Mouse (Mus musculus): ENCODE results near the gene Ccdc149.

GRCm38 (mm10) chr5:52386016-52386415 is 85.3 kb downstream of the Ccdc149 start:
- TF ChIP-seq CTCF (IDR thresholded peaks at IDR 0.05; ENCODE audit: borderline replicate concordance, control insufficient read depth, extremely low read depth, insufficient read depth, low read length, poor library complexity), result no peak
- no peak for TF ChIP-seq POLR2A (IDR thresholded peaks at IDR 0.05; ENCODE audit: control insufficient read depth, extremely low read depth, insufficient read depth, low read length, poor library complexity)

Measured in thymus, adult 2 months (tissue).